Mouse (Mus musculus) regulatory T cell (primary cell): ENCODE measurements around the gene S100a3.

Source experiments
- in situ Hi-C: fragments of 300-600 bp; cut with MboI, MseI; formaldehyde crosslinking; loops from one replicate; pipeline ENCODE4 v1.15.1; 2025; ENCODE audit warnings: high pct_unique_total_duplicates

The S100a3 gene

GRCm38 (mm10) chr3:90555954-90556353 is 4.4 kb upstream of the S100a3 start:
- in situ Hi-C loops = no loop called here

GRCm38 (mm10) chr3:90574691-90575090 is 14.3 kb downstream of the S100a3 start:
- in situ Hi-C loops = no loop called here

GRCm38 (mm10) chr3:90575320-90575719 is 14.9 kb downstream of the S100a3 start:
- in situ Hi-C loops = no loop called here

DNA sequence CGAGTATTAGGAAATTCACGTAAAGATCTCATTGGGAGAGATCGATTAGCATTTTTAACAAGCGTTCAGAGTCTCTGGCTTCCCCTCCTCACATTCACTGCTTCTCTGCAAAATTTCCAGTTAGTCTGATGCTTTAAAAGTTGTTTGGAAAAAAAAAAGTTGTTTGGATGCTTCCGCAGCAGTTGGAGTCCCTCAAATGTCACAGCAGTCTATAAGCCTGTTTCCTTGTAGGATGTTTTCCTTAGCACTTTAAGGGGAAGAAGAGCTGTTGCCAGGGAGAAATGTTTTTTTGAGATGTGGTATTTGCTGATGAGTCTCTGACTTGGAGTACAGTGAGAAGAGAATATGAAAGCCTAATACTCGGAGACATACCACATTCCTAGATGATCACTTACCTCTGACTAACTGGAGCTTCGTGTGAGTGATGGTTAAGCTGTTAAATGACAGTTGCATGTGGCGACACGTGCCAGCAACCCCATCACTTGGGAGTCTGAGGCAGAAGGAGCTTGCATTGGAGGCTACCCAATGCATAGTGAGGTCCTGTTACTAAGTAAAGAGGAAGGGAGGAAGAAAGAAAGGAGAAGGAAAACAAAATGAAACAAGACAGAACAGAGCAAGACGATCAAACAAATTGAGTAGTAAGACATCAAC is 16.1 kb downstream of the S100a3 start:
- in situ Hi-C loops = no loop called here

DNA sequence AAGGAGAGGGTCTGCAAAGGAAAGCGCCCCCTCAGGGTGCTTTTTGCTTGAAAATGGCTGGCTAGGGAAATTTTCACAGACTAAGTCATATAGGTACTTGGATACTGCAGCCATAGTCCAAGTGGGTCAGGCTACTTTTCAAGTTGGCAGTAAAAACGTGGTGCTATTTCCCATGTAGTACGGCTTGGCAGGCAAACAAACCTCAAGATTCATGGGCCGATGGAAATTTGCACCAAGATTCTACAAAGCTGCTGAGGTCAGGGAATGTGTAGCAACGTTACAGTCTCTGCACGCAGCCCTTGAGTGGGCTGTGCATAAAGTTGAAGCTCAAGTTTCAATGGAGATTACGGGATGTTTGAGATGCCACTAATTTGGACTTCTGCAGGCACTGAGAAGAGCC is 19.1 kb downstream of the S100a3 start:
- in situ Hi-C loops = no loop called here

- in situ Hi-C loops = loop anchor here (5.0 kb wide), 1 partner anchor 36 kb away; no protein-coding TSS in a partner anchor
These were observed 20.8 kb downstream of the S100a3 start for GRCm38 (mm10) chr3:90581141-90581540.

DNA sequence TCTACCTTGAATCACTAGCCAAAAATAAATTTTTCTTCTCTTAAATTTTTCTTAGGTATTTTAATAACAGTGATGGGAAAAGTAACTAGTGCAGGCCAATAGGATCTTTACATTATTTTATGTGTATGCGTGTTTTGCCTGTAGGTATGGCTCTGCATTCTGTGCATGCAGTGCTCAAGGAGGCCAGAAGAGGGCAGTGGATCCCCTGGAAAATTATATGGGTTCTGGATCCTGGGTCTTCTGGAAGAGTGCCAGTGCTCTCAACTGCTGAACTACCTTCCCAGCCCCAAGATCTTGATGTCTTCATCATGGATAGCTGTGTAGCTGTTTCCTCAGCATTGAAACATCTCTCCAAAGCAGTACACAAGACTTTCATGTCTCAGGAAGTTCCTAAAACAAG is 21.8 kb downstream of the S100a3 start:
- in situ Hi-C loops = loop anchor here (5.0 kb wide), 1 partner anchor 35 kb away; no protein-coding TSS in a partner anchor

GRCm38 (mm10) chr3:90582556-90582955 is 22.2 kb downstream of the S100a3 start:
- in situ Hi-C loops = loop anchor here (5.0 kb wide), 1 partner anchor 35 kb away; no protein-coding TSS in a partner anchor

GRCm38 (mm10) chr3:90583893-90584292 is 23.5 kb downstream of the S100a3 start:
- in situ Hi-C loops = loop anchor here (5.0 kb wide), 1 partner anchor 33 kb away; no protein-coding TSS in a partner anchor

DNA sequence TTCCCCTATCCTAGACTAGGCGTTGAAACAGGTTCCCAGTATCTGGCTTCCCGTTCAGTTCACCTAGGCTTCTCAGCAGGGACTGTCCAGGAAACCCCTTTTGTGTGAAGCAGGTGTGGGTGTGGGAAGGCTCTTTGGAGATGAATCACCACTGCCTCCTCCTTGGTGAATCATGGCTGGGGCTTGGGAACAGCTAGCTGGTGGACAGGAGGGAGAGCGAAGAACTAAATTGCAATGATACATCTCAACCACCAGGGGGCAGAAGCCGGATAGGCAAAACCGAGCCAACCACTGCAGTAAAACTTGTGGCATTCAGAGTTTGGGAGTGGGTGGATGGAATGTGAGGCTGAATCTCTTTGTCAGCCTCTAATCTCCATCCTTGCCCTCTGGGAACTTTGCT is 25.2 kb downstream of the S100a3 start:
- in situ Hi-C loops = loop anchor here (5.0 kb wide), 1 partner anchor 93 kb away; the partner anchor contains the start of gene Snapin

DNA sequence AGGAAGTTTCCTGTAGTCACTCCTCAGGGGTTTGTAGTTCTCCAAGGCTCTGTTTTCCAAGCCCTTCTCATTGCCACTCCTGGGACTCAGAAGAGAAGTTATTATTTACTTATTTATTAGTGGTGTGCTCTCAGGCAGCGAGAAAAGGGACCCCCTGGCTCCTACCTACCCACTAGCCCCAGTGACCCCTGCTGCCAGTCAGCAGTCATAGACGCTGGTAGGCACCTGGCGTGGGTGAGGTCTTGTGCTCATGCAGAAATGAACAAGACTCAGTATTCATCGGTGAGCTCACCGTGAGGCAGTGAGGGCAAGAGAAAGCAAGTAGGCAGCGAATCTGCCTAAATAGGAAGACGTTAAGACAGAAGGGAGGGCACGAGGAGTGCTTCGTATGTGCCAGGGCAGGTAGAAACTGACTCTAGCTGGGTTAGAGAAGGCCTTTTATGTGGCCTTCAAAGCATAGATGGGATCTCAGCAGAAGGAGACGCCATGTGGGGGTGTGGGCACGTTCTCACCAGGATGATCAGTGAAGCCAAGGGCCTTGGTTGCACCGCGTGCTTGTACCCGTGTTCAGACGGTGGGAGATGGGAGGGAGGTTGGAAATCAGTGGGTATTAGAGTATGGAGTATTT is 25.8 kb downstream of the S100a3 start:
- in situ Hi-C loops = loop anchor here (5.0 kb wide), 1 partner anchor 94 kb away; the partner anchor contains the start of gene Snapin

DNA sequence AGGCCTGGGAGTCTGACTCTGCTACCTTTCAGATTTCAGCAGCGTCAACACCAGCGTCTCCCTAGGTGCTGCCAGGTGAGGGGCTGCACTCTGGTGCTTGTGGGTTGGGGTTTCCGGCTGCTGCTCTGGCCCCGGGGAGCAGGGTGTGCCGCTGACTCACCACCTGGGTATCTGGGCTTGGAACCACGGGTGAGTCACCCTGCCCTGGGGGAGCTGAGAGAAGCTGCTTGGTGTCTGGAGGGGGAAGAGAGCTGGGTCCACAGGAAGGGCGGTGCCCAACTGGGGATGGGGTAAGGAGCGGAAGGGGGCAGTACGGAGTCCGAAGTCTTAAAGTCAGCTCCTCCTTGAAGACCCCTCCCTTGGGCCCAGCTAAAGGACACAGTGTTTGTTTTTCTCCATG is 26.5 kb downstream of the S100a3 start:
- in situ Hi-C loops = loop anchor here (5.0 kb wide), 1 partner anchor 95 kb away; the partner anchor contains the start of gene Snapin

- in situ Hi-C loops = loop anchor here (5.0 kb wide), 1 partner anchor 95 kb away; the partner anchor contains the start of gene Snapin
These were observed 27.2 kb downstream of the S100a3 start for GRCm38 (mm10) chr3:90587361-90588101.

GRCm38 (mm10) chr3:90589390-90589789 is 29.0 kb downstream of the S100a3 start:
- in situ Hi-C loops = loop anchor here (5.0 kb wide), 1 partner anchor 97 kb away; the partner anchor contains the start of gene Snapin

- in situ Hi-C loops = loop anchor here (5.0 to 10.0 kb wide), 2 partner anchors 98 to 295 kb away; partner anchors contain the start of genes Gatad2b and Snapin
These were observed 29.6 kb downstream of the S100a3 start, which contains the start of gene S100a2 for GRCm38 (mm10) chr3:90589947-90590346. S100a2 (plus strand) TSS chr3:90590247.

GRCm38 (mm10) chr3:90594466-90594865 is 34.1 kb downstream of the S100a3 start:
- in situ Hi-C loops = loop anchor here (10.0 kb wide), 1 partner anchor 300 kb away; the partner anchor contains the start of gene Gatad2b

DNA sequence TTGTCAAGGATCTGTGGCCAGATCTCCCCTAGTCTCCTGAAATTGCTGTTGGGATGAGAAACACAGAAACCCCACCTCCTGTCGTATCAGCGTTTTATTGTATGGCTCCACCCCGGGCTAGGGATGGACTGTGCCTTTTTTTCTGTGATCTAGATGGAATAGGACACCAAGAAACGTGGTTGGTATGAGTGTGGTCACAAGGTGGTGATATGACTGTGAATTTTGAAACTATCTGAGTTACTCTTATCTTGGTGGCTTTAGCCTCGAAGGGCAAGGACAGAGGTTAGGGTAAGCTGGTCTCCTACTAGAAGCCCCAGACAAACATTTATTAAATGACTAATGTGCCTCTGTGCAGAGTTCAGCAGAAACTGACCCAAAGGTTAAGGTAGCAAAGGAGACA is 35.2 kb downstream of the S100a3 start:
- in situ Hi-C loops = loop anchor here (10.0 kb wide), 1 partner anchor 301 kb away; the partner anchor contains the start of gene Gatad2b

DNA sequence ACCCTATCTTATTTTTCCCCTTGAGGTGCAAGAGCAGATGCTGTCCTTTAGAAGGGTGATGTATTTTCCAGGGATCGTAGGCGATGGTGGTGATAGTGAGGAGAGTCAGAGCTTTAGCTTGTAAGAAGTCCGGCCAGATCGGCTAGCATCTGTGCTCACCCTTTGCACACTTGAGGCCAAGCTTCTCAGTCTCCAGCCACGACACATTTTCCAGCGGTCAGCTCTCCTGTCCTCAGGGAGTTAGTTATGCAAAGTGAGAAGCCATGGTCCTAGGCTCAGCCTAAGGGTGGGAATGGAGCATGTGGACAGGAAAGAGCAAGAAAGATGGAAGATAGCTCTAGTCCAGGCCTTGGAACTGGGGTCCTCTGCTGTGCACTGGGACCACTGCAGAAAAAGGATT is 36.4 kb downstream of the S100a3 start:
- in situ Hi-C loops = loop anchor here (10.0 kb wide), 1 partner anchor 302 kb away; the partner anchor contains the start of gene Gatad2b

DNA sequence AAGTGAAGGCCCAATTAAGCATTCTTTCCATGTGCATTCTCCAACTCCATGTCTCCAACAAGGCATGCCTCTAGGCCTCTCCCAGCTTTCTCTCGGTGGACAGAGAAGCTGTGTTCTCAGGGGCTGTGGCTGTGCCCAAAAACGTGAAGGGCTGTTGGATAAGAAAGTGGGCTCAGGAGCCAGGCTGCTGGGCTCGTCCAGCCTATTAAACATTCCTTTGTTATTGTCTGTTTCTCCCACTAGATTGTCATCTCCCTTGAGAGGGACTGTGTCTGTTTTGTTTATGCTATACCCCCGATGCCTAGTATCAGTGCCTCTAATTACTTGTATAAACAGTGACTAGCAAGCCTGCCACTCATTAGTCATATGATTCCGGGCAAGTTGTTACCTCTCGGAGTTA is 37.4 kb downstream of the S100a3 start:
- in situ Hi-C loops = loop anchor here (10.0 kb wide), 1 partner anchor 303 kb away; the partner anchor contains the start of gene Gatad2b

- in situ Hi-C loops = loop anchor here (10.0 kb wide), 1 partner anchor 303 kb away; the partner anchor contains the start of gene Gatad2b
These were observed 37.8 kb downstream of the S100a3 start for GRCm38 (mm10) chr3:90598212-90598611.

DNA sequence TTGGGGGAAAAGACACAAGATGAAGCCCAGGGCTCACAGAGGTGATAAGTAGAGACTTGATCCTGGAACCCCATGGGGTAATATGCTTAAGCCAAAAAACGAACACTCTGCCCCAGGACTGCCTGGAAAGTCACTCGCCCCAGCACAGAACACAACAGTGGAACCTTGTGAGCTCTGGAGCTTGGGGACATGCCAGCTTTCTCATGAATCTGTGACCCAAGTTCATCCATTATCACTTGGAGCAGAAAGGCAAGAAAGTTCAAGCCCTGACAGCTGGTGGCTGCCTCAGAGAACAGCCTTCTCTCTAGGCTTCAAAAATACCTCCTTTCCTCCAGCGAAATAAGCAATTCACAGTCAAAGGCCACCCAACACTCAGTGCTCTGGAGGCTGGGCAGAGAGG is 39.0 kb downstream of the S100a3 start:
- in situ Hi-C loops = loop anchor here (10.0 kb wide), 1 partner anchor 305 kb away; the partner anchor contains the start of gene Gatad2b
